Mouse (Mus musculus): ENCODE results near the gene Spsb3.

Spsb3 gene

DNA sequence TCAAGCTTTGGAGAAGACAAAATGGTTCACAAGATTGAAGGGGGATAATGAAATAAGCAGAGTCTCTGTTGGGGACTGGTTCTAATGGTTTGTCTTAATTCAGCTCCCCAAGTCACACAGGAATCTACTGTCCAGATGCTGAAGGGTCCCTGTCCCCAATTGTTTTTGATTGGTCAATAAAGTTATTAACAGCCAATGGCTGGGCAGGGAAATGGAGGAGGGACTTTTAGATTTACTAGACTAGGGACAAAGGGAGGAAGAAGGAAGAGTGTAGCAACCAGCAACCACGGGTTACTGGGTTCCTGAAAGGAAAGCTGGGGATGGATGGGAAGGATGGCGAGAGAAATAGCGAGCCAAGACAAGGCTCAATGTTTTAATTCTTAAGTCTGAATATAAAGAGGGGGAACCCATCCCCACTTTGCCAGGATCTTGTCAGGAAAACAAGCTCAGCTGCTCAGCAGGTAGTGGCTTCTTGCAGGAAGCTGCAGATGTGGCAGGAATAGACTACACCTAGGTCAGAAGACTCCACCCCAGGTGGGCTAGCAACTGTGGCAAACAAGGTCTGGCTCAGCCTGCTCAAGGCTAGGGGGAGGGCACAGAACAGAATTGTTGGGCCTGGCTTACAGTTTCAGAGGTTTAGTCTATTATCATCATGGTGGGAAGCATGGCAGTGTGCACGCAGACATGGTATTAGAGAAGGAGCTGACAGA is 12.6 kb upstream of the Spsb3 start:
- no peak for DNase-seq (ENCODE audit: extremely low read depth, low read depth)

- no peak for DNase-seq (ENCODE audit: extremely low read depth, low read depth)
These were observed 12.1 kb upstream of the Spsb3 start for GRCm38 (mm10) chr17:24874405-24874745.

DNA sequence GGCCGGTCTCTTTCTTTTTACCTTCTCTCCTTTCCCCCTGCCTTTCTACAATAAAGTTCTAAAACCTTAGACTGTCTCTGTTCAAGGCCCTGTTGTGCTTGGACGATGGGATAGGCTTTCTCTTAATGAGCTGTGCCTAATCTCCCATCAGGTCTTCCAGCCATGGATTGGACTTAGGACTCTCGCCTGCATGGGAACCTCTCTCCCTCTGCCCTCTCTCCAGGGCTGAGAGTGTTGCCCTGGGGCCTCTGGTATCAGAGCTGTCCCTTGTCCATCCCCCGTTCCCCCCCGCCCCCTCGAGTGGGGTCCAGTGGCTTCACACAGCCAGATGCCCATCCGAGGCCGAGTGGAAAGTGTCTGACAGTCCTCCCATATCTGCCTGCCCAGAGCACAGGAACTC is 11.5 kb upstream of the Spsb3 start:
- no peak for DNase-seq (ENCODE audit: extremely low read depth, low read depth)

GRCm38 (mm10) chr17:24877336-24878116 is 8.9 kb upstream of the Spsb3 start:
- DNase-seq (ENCODE audit: extremely low read depth, low read depth), result no peak

DNA sequence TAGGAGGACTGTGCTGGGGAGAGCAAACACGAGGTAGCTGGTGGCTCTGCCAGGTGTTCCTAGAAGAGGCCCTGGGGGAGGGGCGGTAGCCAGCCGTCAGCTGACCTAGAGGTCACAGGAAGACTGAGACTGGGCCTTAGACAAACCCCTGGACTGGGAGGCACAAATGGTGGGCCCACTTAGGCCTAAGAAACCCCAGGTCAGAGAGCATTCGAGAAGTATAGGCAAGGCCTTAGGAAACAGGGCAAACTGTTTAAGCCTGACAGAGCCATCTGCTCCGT is 8.4 kb upstream of the Spsb3 start:
- DNase-seq (ENCODE audit: extremely low read depth, low read depth), result no peak

DNA sequence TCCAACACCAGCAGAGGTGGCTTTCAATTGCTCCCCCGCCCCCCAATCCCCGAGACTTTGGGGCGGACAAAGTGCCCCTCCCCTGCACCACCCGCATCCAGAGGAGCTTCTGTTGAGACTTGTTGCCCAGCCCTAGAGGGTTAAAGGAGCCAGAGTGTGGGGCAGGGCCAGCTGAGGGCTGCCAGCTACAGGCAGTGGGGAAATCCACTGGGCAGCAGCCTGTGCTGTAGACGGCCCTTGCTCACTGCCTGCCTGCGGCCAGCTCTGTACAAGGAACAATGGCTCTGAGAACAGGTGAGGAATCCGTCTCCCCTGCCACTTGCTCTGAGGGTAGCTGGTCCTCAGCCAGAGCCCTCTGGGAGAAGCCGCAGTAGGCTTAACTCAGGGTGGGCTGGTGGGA is 7.9 kb upstream of the Spsb3 start:
- no peak for DNase-seq (ENCODE audit: extremely low read depth, low read depth)

DNA sequence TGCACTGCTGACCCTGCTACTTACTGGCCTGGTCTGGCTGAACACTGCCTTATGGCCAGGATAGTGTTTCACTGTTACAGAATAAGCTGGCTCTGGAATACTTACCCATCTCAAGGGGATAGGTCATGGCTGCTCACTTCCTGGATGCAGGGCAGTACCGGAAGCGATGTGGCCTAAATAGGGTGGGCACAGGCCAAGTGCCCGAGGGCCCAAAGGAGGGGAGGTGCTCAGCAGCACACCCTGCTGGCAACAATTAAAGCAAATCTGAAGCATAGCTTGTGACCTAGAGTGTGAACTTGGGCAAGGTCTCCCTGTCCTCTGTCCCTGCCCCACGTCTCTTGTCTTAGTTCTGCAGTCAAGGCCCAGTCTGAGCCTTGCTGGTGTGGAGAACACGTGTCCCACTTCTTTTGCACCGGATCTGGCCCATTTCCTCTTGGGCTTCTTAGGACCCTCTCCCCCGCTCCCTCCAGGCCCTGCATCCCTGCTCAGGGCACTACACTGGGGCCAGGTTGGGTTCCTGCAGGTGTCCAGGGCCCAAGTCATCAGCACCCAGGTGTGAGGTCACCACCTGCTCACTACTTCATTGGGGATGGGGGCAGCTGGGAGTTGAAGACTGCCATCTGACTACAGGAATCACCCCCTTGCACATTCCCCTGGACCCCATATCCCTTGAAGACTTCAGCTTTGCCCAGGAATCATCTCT is 4.6 kb upstream of the Spsb3 start:
- no peak for DNase-seq (ENCODE audit: extremely low read depth, low read depth)

DNA sequence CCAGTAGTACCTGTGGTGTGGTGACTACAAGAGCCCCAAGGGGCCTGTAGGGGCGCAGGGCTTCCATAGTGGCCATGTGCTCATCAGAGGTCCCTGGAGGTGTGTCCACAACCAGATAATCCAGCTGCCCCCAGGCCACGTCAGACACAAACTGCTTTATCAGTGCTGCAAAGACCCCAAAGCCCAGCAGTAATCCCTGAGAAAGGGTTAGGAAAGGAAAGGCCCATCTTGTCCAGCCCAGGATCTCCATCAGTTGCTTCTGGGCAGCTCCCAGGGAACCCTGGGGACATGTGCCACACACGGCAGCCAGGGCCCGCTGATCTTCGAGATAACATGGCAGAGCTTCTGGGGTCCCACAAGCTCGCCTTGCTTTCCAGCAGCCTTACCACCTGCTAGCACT is 2.1 kb upstream of the Spsb3 start:
- no peak for DNase-seq (ENCODE audit: extremely low read depth, low read depth)

- DNase-seq (ENCODE audit: extremely low read depth, low read depth), result no peak
These were observed 898 bp upstream of the Spsb3 start for GRCm38 (mm10) chr17:24885356-24886133.

DNA sequence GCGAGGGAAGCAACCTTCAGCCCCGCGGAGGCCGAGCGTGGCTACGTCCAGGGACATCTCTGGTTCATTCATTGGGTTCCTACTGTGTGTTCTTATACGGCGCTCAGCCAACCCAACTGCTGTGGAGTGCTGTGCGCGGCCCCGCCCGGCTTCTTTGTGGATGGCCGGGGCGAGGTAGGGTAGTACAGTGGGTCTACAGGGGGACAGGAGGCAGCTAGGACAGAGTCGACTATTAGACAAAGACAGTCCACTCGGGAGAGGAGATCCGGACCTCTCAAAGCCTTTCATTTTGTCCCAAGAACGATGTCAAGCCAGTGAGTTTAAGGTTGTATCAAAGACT is 459 bp downstream of the Spsb3 start:
- no peak for DNase-seq (ENCODE audit: extremely low read depth, low read depth)

DNA sequence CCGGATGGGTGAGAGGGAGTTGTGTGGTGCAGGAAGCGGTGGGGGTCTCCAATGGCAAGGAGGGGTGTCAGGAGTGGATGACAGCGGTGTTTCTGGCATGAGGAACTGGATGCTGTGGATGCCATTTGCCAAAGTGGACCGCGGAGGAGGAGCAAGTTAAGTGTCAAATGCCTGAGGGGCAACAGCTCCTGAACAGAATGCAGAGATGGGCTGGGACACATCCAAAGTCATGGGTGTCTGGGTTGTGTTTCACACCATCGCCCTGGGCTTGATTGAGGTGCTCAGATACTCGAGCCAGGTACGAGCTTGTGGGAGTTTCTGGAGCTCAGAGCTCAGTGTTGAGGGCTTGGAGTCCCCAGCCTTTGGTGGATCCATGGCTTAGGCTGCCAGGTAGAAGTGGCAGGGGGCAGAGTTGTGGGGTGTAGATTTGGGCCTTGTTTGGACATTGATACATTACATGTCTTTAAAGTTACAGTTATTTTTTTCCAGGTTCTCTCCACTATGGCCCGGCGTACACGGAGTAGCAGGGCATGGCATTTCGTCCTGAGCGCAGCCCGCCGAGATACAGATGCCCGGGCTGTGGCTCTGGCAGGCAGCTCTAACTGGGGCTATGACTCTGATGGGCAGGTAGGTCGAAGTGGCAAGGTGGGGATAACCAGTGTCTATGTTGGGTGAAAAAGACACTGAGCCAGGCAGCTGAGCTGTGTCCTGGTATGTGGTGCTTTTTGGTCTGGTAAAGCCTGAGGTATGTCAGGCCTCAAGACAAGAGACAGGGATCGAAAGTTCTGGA is 1.0 kb downstream of the Spsb3 start:
- DNase-seq (ENCODE audit: extremely low read depth, low read depth), result no peak

GRCm38 (mm10) chr17:24888862-24889261 is 2.4 kb downstream of the Spsb3 start:
- DNase-seq (ENCODE audit: extremely low read depth, low read depth), result no peak

GRCm38 (mm10) chr17:24890151-24891092 is 4.0 kb downstream of the Spsb3 start:
- DNase-seq (ENCODE audit: extremely low read depth, low read depth), result no peak

- DNase-seq (ENCODE audit: extremely low read depth, low read depth), result no peak
These were observed 4.9 kb downstream of the Spsb3 start for GRCm38 (mm10) chr17:24891321-24891720.

- no peak for DNase-seq (ENCODE audit: extremely low read depth, low read depth)
These were observed 6.3 kb downstream of the Spsb3 start for GRCm38 (mm10) chr17:24892785-24893184.

DNA sequence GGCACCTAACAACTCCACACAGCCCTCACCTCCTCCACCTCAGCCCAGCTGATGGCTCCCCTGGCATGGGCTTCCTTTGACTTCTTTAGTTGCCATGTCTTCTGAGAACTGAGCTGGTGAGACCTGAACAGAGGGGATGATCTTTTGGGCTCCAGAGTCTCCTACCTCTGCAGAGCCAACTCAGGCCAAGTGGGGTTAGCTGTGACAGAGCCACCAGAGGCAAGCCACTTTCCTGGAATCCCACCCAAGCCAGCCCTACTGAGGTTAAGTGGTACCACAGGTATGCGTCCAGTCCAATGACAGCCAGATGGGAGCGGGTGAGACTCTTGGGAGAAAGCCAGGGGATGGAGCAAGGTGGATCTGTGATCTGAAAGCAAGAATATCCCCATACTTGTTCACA is 6.8 kb downstream of the Spsb3 start:
- no peak for DNase-seq (ENCODE audit: extremely low read depth, low read depth)

- DNase-seq (ENCODE audit: extremely low read depth, low read depth), result no peak
These were observed 7.9 kb downstream of the Spsb3 start for GRCm38 (mm10) chr17:24894061-24894994.

DNA sequence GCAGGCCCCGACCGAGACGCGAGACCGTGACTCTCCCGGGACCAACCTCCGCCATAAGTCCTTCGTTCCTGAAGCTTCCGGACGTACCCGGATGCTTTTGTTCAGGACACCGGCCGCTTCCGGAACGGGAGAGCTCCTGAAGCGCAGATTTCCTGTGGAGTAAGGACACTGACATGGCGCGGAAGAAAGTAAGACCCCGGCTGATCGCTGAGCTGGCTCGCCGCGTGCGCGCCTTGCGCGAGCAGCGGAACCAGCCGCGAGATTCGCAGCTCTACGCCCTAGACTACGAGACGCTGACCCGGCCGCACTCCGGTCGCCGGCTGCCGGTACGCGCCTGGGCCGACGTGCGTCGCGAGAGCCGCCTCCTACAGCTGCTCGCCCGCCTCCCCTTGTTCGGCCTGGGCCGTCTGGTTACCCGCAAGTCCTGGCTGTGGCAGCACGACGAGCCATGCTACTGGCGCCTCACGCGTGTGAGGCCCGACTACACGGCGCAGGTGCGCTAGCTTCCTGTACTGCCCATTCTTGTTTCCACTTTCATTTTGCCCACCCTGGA is 8.6 kb downstream of the Spsb3 start, which contains the start of the genes Eme2 and Mrps34:
Gene Eme2 (minus strand): TSS at position 93 of the 553 bp plus-strand sequence.
Gene Mrps34 (plus strand): TSS at position 122 of the 553 bp plus-strand sequence.
- DNase-seq (ENCODE audit: extremely low read depth, low read depth), result peak; percentile 81
